Mouse (Mus musculus): Measurements from ENCODE around the gene Dpf2.
"Not testable (repeated sequence)": the region's sequence is repeated elsewhere in the genome, so short reads cannot be mapped to it uniquely, and the experiment has no call there.

The Dpf2 gene

GRCm38 (mm10) chr19:5893282-5894001, 19.4 kb downstream of the Dpf2 start:
- no peak for DNase-seq (ENCODE audit: low spot score)

- DNase-seq (ENCODE audit: low spot score) = no peak
Observed at GRCm38 (mm10) chr19:5892735-5893134, 20.1 kb downstream of the Dpf2 start.

GRCm38 (mm10) chr19:5892262-5892661, 20.5 kb downstream of the Dpf2 start:
- no peak for DNase-seq (ENCODE audit: low spot score)

GRCm38 (mm10) chr19:5891521-5892258, 21.1 kb downstream of the Dpf2 start:
- DNase-seq (ENCODE audit: low spot score) = no peak

- DNase-seq (ENCODE audit: low spot score) = no peak
Observed at GRCm38 (mm10) chr19:5889211-5889610, 23.6 kb downstream of the Dpf2 start.

GRCm38 (mm10) chr19:5887234-5887815, 25.5 kb downstream of the Dpf2 start:
- DNase-seq (ENCODE audit: low spot score) = no peak

GRCm38 (mm10) chr19:5885838-5886237, 27.0 kb downstream of the Dpf2 start:
- no peak for DNase-seq (ENCODE audit: low spot score)

GRCm38 (mm10) chr19:5883935-5884334, 28.9 kb downstream of the Dpf2 start:
- no peak for DNase-seq (ENCODE audit: low spot score)

- DNase-seq (ENCODE audit: low spot score) = not testable (repeated sequence)
Observed at GRCm38 (mm10) chr19:5882079-5882478, 30.7 kb downstream of the Dpf2 start.

- no peak for DNase-seq (ENCODE audit: low spot score)
Observed at GRCm38 (mm10) chr19:5881155-5881554, 31.7 kb downstream of the Dpf2 start.

- DNase-seq (ENCODE audit: low spot score) = no peak
Observed at GRCm38 (mm10) chr19:5879735-5880134, 33.1 kb downstream of the Dpf2 start.

GRCm38 (mm10) chr19:5878916-5879315, 33.9 kb downstream of the Dpf2 start:
- no peak for DNase-seq (ENCODE audit: low spot score)

GRCm38 (mm10) chr19:5878362-5878722, 34.5 kb downstream of the Dpf2 start:
- DNase-seq (ENCODE audit: low spot score) = peak; percentile 46

GRCm38 (mm10) chr19:5877618-5878361, 35.0 kb downstream of the Dpf2 start, which contains the start of gene Slc25a45:
TSS of gene Slc25a45 (plus strand) at chr19:5877808.
- peak; percentile 82 for DNase-seq (ENCODE audit: low spot score)

- DNase-seq (ENCODE audit: low spot score) = peak; percentile 92
Observed at GRCm38 (mm10) chr19:5874969-5875480, 37.8 kb downstream of the Dpf2 start, which contains the start of gene Frmd8. TSS of gene Frmd8 (minus strand) at chr19:5875274.

- DNase-seq (ENCODE audit: low spot score) = no peak
Observed at GRCm38 (mm10) chr19:5874391-5874968, 38.3 kb downstream of the Dpf2 start.

- no peak for DNase-seq (ENCODE audit: low spot score)
Observed at GRCm38 (mm10) chr19:5872931-5873556, 39.8 kb downstream of the Dpf2 start.

GRCm38 (mm10) chr19:5872528-5872927, 40.3 kb downstream of the Dpf2 start:
- DNase-seq (ENCODE audit: low spot score) = no peak

GRCm38 (mm10) chr19:5871683-5872082, 41.1 kb downstream of the Dpf2 start:
- no peak for DNase-seq (ENCODE audit: low spot score)

- DNase-seq (ENCODE audit: low spot score) = no peak
Observed at GRCm38 (mm10) chr19:5871273-5871672, 41.5 kb downstream of the Dpf2 start.

GRCm38 (mm10) chr19:5868096-5868495, 44.7 kb downstream of the Dpf2 start:
- DNase-seq (ENCODE audit: low spot score) = no peak
